Mouse (Mus musculus) CH12.LX (cell line): Measurements from ENCODE around the gene Slc39a3. TPM values are rescaled to one million over a fixed set of nuclear protein-coding genes. Genes with fewer than 3 reads are reported as not detected.
A peak's percentile ranks its signal among the peaks of the same experiment; 100 is the strongest.

Source experiments
- DNase-seq: peaks from one replicate; pipeline ENCODE4 v3.0.0-alpha.2; 2013; ENCODE audit errors: extremely low read depth
- H3K27ac ChIP-seq: 2 replicates; pipeline ENCODE4 v1.5.1; 2012; ENCODE audit warnings: low read depth, mild to moderate bottlenecking, control low read depth, moderate library complexity; ENCODE audit not compliant: insufficient read depth
- H3K27me3 ChIP-seq: replicated peaks from 2 replicates; pipeline ENCODE3; 2012; ENCODE audit warnings: inconsistent platforms
- H3K36me3 ChIP-seq, 2 experiments: replicated peaks in 1 of 2; 2 replicates each; pipeline versions ENCODE3 to v1.6.1; 2012; ENCODE audit warnings: inconsistent platforms in 1 of 2, low read length in 1 of 2, mild to moderate bottlenecking in 1 of 2, mixed read lengths in 1 of 2, moderate library complexity in 1 of 2; ENCODE audit not compliant: control insufficient read depth in 1 of 2, insufficient read depth in 1 of 2
- H3K4me1 ChIP-seq, 2 experiments: 2 replicates each; pipeline ENCODE4 v1.6.1; 2012; ENCODE audit warnings: inconsistent platforms in 1 of 2, moderate library complexity in 1 of 2; ENCODE audit not compliant: insufficient read depth in 2 of 2, control insufficient read depth in 1 of 2
- H3K4me2 ChIP-seq: 2 replicates; pipeline ENCODE4 v1.6.1; 2012; ENCODE audit warnings: low read depth, mild to moderate bottlenecking, control low read depth; ENCODE audit not compliant: poor library complexity, insufficient read depth, severe bottlenecking
- H3K4me3 ChIP-seq, 3 experiments: fragments of 150-350 bp in 1 of 3; sonication (generic) in 1 of 3; replicated peaks in 1 of 3; 2 replicates each; pipeline versions ENCODE3 to v1.5.1; 2011 to 2012; ENCODE audit warnings: low read depth in 2 of 3, low read length in 2 of 3, mild to moderate bottlenecking in 2 of 3, moderate library complexity in 2 of 3, control low read depth in 1 of 3, improper control_type of control experiment in 1 of 3, inconsistent platforms in 1 of 3, mixed read lengths in 1 of 3; ENCODE audit not compliant: poor library complexity in 1 of 3
- H3K79me2 ChIP-seq: replicated peaks from 2 replicates; pipeline ENCODE4 v1.6.1; 2012; ENCODE audit warnings: mild to moderate bottlenecking, moderate library complexity; ENCODE audit not compliant: control insufficient read depth, poor library complexity, insufficient read depth, severe bottlenecking; ENCODE audit errors: extremely low read depth
- H3K9ac ChIP-seq: 2 replicates; pipeline ENCODE4 v1.6.1; 2012; ENCODE audit warnings: low read depth, mild to moderate bottlenecking, control low read depth, moderate library complexity; ENCODE audit not compliant: insufficient read depth
- H3K9me3 ChIP-seq: replicated peaks from 2 replicates; pipeline ENCODE3; 2012; ENCODE audit warnings: low read length, inconsistent platforms, mixed read lengths
- CHD1 ChIP-seq: IDR thresholded peaks from 2 replicates; pipeline ENCODE4 v1.6.1; 2012; ENCODE audit warnings: low read depth, low read length, improper control_type of control experiment, inconsistent platforms
- CTCF ChIP-seq, 2 experiments: IDR thresholded peaks in 1 of 2; conservative IDR thresholded peaks in 1 of 2; 2 replicates each; pipeline ENCODE4 v1.5.1; 2011 to 2012; ENCODE audit warnings: low read depth in 2 of 2, low read length in 2 of 2, improper control_type of control experiment in 1 of 2, inconsistent platforms in 1 of 2, mild to moderate bottlenecking in 1 of 2, moderate library complexity in 1 of 2
- E2F4 ChIP-seq: IDR thresholded peaks from 2 replicates; pipeline ENCODE4 v1.6.1; 2011; ENCODE audit warnings: low read depth, low read length, improper control_type of control experiment; ENCODE audit not compliant: insufficient replicate concordance
- ELF1 ChIP-seq: IDR thresholded peaks from 2 replicates; pipeline ENCODE4 v1.6.1; 2014; ENCODE audit warnings: low read depth, mild to moderate bottlenecking, inconsistent platforms, low read length, improper control_type of control experiment
- EP300 ChIP-seq: IDR thresholded peaks from 2 replicates; pipeline ENCODE4 v1.6.1; 2011; ENCODE audit warnings: low read length, improper control_type of control experiment
- ETS1 ChIP-seq: conservative IDR thresholded peaks from 2 replicates; pipeline ENCODE4 v1.6.1; 2012; ENCODE audit warnings: low read depth, mild to moderate bottlenecking, inconsistent platforms, low read length, improper control_type of control experiment, moderate library complexity
- IRF4 ChIP-seq: IDR thresholded peaks from 2 replicates; pipeline ENCODE4 v1.6.1; 2014; ENCODE audit warnings: low read depth, mild to moderate bottlenecking, inconsistent platforms, low read length, improper control_type of control experiment
- KAT2A ChIP-seq: IDR thresholded peaks from 2 replicates; pipeline ENCODE4 v1.6.1; 2012; ENCODE audit warnings: low read length, improper control_type of control experiment, inconsistent platforms; ENCODE audit not compliant: insufficient replicate concordance
- MAFK ChIP-seq: IDR thresholded peaks from 2 replicates; pipeline ENCODE4 v1.6.1; 2011; ENCODE audit warnings: low read length, improper control_type of control experiment; ENCODE audit not compliant: insufficient replicate concordance
- MAX ChIP-seq: IDR thresholded peaks from 2 replicates; pipeline ENCODE4 v1.6.1; 2011; ENCODE audit warnings: low read length, improper control_type of control experiment
- MEF2A ChIP-seq: IDR thresholded peaks from 2 replicates; pipeline ENCODE4 v1.6.1; 2014; ENCODE audit warnings: low read depth, mild to moderate bottlenecking, inconsistent platforms, low read length, improper control_type of control experiment, borderline replicate concordance
- MXI1 ChIP-seq: IDR thresholded peaks from 2 replicates; pipeline ENCODE4 v1.6.1; 2011; ENCODE audit warnings: mild to moderate bottlenecking, low read depth, low read length, improper control_type of control experiment
- MYC ChIP-seq: IDR thresholded peaks from 2 replicates; pipeline ENCODE4 v1.6.1; 2011; ENCODE audit warnings: low read depth, mild to moderate bottlenecking, improper control_type of control experiment, low read length
- NELFE ChIP-seq: IDR thresholded peaks from 2 replicates; pipeline ENCODE4 v1.6.1; 2011; ENCODE audit warnings: low read depth, low read length, improper control_type of control experiment
- NRF1 ChIP-seq: IDR thresholded peaks from 2 replicates; pipeline ENCODE4 v1.6.1; 2014; ENCODE audit warnings: low read depth, mild to moderate bottlenecking, inconsistent platforms, low read length, improper control_type of control experiment, moderate library complexity
- POLR2A ChIP-seq: IDR thresholded peaks from 2 replicates; pipeline ENCODE4 v1.6.1; 2011; ENCODE audit warnings: low read depth, mild to moderate bottlenecking, improper control_type of control experiment, low read length
- POLR2AphosphoS2 ChIP-seq: IDR thresholded peaks from 2 replicates; pipeline ENCODE4 v1.6.1; 2011; ENCODE audit warnings: low read depth, low read length, improper control_type of control experiment
- RAD21 ChIP-seq: IDR thresholded peaks from 2 replicates; pipeline ENCODE4 v1.6.1; 2011; ENCODE audit warnings: low read depth, mild to moderate bottlenecking, low read length, improper control_type of control experiment, moderate library complexity
- RCOR1 ChIP-seq: conservative IDR thresholded peaks from 2 replicates; pipeline ENCODE4 v1.6.1; 2012; ENCODE audit warnings: low read depth, mild to moderate bottlenecking, inconsistent platforms, low read length, improper control_type of control experiment
- SMC3 ChIP-seq: IDR thresholded peaks from 2 replicates; pipeline ENCODE4 v1.6.1; 2011; ENCODE audit warnings: low read depth, low read length, improper control_type of control experiment
- TBP ChIP-seq: conservative IDR thresholded peaks from 2 replicates; pipeline ENCODE4 v1.6.1; 2011; ENCODE audit warnings: low read depth, low read length, improper control_type of control experiment
- USF1 ChIP-seq: IDR thresholded peaks from 2 replicates; pipeline ENCODE4 v1.6.1; 2014; ENCODE audit warnings: low read depth, mild to moderate bottlenecking, inconsistent platforms, low read length, improper control_type of control experiment
- USF2 ChIP-seq: conservative IDR thresholded peaks from 2 replicates; pipeline ENCODE4 v1.6.1; 2011; ENCODE audit warnings: low read depth, low read length, improper control_type of control experiment
- ZC3H11A ChIP-seq: IDR thresholded peaks from 2 replicates; pipeline ENCODE4 v1.6.1; 2012; ENCODE audit warnings: low read depth, mild to moderate bottlenecking, inconsistent platforms, low read length, improper control_type of control experiment
- ZNF384 ChIP-seq: IDR thresholded peaks from 2 replicates; pipeline ENCODE4 v1.6.1; 2012; ENCODE audit warnings: low read depth, low read length, improper control_type of control experiment, inconsistent platforms
- dilution Hi-C: fragments of 300-500 bp; cut with MboI; formaldehyde crosslinking; loops from 2 replicates; pipeline ENCODE4 v1.14.3; 2020; ENCODE audit warnings: low sequenced_read_pairs; ENCODE audit not compliant: extremely low pct_unique_long_range_greater_than_20kb, extremely low pct_ligation_motif_present
- in situ Hi-C: fragments of 300-500 bp; cut with MboI; formaldehyde crosslinking; loops from 3 replicates; pipeline ENCODE4 v1.14.3; 2019; ENCODE audit warnings: low sequenced_read_pairs, low pct_ligation_motif_present, low pct_unique_long_range_greater_than_20kb, mixed read lengths
- polyA plus RNA-seq: library from polyadenylated mRNA; unstranded; fragments of >175 nt; gene quantifications from 2 replicates; pipeline ENCODE4 v1.2.1, GENCODE M21; 2012; ENCODE audit warnings: low read depth; ENCODE audit not compliant: insufficient read length
- total RNA-seq, 2 experiments: library from RNA; depleted of rRNA; stranded (reverse); fragments of 300-350 nt in 1 of 2; fragments of >200 nt in 1 of 2; gene quantifications; 2 replicates each; pipeline ENCODE4 v1.2.3; 2012 to 2014

The Slc39a3 gene
- total and polyA plus RNA-seq, 3 experiments = 3.9 to 7.2 (median 4.2) TPM

DNA sequence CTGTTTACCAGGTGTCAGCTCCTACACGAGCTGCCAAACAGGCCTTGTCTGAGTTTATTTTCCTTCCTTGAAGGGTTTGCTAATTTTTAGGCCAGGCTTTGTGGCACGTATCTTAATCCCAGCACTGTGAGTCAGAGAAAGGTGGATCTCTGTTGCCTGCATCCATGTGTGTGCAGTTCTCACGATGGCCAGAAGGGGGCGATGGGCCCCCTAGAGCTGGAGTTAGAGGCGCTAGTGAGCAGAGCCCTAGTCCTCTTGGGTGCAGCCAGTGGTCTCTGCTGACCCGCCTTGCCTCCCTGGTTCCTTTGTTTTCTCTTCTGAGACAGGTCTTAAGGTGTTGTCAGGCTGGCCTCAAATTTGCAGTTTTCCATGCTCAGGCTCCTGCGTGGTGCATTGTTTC is 36.2 kb upstream of the Slc39a3 start:
- in situ Hi-C loops (loop anchor here (10.0 kb wide), 1 partner anchor 101 kb away; the partner anchor contains the start of gene Eef2), dilution Hi-C loops (no loop called here)
- H3K27me3 ChIP-seq = peaks cover 4% of the 10 kb centered on the region
- no peak overlapping the region for H3K9ac ChIP-seq
- peaks cover 3% of the 10 kb centered on the region for H3K9me3 ChIP-seq
- H3K4me3 ChIP-seq = no peak overlapping the region
- H3K4me2 ChIP-seq = no peak overlapping the region
- TF ChIP-seq MEF2A (no peak), CTCF (conservative IDR thresholded peaks at IDR 0.05 in 1 of 2, IDR thresholded peaks at IDR 0.05 in 1 of 2; ENCODE audit: low read depth in 2 of 2, low read length in 2 of 2) (peak; percentile 73 to 74), ETS1 (no peak), ZC3H11A (no peak), USF2 (no peak), IRF4 (no peak), SMC3 (peak; percentile 35; the same call in 1 of the 2 replicates), RAD21 (peak; percentile 24), USF1 (no peak)
- H3K36me3 ChIP-seq = peaks cover 52 to 73% of the 10 kb centered on the region in 2 experiments
- no peak overlapping the region for H3K27ac ChIP-seq
- H3K4me1 ChIP-seq = peaks cover 6 to 29% of the 10 kb centered on the region in 2 experiments
- peak; percentile 33 for DNase-seq
- peaks cover 19% of the 10 kb centered on the region for H3K79me2 ChIP-seq

DNA sequence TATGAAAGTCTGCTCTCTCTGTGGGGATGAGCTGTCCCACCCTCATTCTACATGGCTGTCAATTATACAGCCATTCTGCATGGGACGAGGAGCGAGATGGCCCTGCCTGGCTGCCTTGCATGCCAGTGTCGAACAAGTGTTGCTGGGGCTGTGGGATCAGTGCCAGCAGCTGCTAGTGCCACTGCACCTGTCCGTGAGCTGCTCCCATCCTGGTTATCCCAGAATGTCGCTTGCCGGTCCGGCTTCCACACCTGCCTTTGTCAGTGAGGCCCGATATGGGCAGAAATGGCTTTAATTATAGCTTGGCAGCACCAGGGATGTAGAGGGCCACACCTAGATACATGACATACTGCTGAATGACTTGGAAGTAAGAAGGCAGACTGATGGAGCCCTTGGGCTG is 35.1 kb upstream of the Slc39a3 start:
- Histone ChIP-seq H3K9ac (no peak overlapping the region), H3K4me1 (peaks cover 6 to 29% of the 10 kb centered on the region in 2 experiments), H3K79me2 (peaks cover 19% of the 10 kb centered on the region), H3K27me3 (peaks cover 14% of the 10 kb centered on the region), H3K9me3 (peaks cover 3% of the 10 kb centered on the region), H3K4me2 (no peak overlapping the region), H3K4me3 (no peak overlapping the region), H3K27ac (no peak overlapping the region), H3K36me3 (peaks cover 40 to 61% of the 10 kb centered on the region in 2 experiments)
- in situ Hi-C loops = loop anchor here (10.0 kb wide), 1 partner anchor 103 kb away; the partner anchor contains the start of gene Eef2
- no peak for TF ChIP-seq CHD1
- no peak for TF ChIP-seq MAFK
- no peak for DNase-seq
- dilution Hi-C loops = no loop called here

DNA sequence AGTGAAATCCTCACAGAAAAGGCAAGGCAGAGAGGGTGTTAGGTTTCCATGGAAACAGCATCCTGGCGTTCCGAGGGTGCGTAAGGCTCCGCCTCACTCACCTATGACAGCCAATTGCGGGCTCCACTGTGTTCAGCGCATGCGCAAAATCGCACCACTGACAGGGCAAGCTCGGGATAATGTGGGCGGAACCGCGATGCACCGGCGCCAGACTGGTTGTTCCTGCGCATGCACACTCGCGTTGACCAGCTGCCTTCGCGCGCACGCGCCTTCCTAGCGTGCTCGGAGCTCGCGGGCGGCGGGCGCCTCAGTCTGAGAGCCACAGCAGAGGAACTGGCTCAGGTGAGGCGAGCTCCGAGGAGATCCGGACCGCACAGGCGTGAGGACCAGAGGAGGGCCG is 32.6 kb upstream of the Slc39a3 start, which contains the start of gene Thop1:
Thop1 (plus strand) TSS at position 200 of the 400 bp plus-strand sequence.
- H3K9me3 ChIP-seq = peaks cover 5% of the 10 kb centered on the region
- H3K27me3 ChIP-seq = peaks cover 25% of the 10 kb centered on the region
- dilution Hi-C loops = no loop called here
- TF ChIP-seq ELF1 = peak; percentile 73
- TF ChIP-seq KAT2A = no peak
- TF ChIP-seq ZNF384 = no peak
- no peak for TF ChIP-seq IRF4
- no peak for TF ChIP-seq RAD21
- peak; percentile 60; the same call in 1 of the 2 replicates for TF ChIP-seq MYC
- TF ChIP-seq MXI1 = peak; percentile 85
- TF ChIP-seq POLR2A = peak; percentile 96
- no peak for TF ChIP-seq SMC3
- TF ChIP-seq POLR2AphosphoS2 = no peak
- peak; percentile 73 for TF ChIP-seq MAX
- peak; percentile 85; the same call in 1 of the 2 replicates for TF ChIP-seq NELFE
- TF ChIP-seq MEF2A = 0 out of 2 replicates have a peak, but pooled peaks have one; percentile 27
- TF ChIP-seq RCOR1 = no peak
- no peak for TF ChIP-seq EP300
- TF ChIP-seq E2F4 = no peak
- TF ChIP-seq NRF1 = peak; percentile 97
- peak; percentile 70; the same call in 1 of the 2 replicates for TF ChIP-seq TBP
- no peak for TF ChIP-seq USF2
- TF ChIP-seq ETS1 = no peak

More for the DNA sequence above, 32.6 kb upstream of the Slc39a3 start, which contains the start of gene Thop1:
- no peak within 1 kb of the TSS for H3K27ac ChIP-seq
- H3K79me2 ChIP-seq = peaks cover 19% of the 10 kb centered on the region
- H3K36me3 ChIP-seq = peaks cover 22 to 37% of the 10 kb centered on the region in 2 experiments
- in situ Hi-C loops = loop anchor here (10.0 kb wide), 1 partner anchor 105 kb away; the partner anchor contains the start of gene Eef2
- DNase-seq = peak; percentile 100
- H3K4me3 ChIP-seq = peak within 1 kb of the TSS; percentile 67 to 77 (median 68)
- peaks cover 6 to 24% of the 10 kb centered on the region in 2 experiments for H3K4me1 ChIP-seq
- peak within 1 kb of the TSS; percentile 97 for H3K4me2 ChIP-seq
- peak within 1 kb of the TSS; percentile 76 for H3K9ac ChIP-seq
